10 mouse cellular contexts compared by ENCODE assay signal in genomic region chr13:5347503-5348469, GRCm38 (mm10).
DNase-seq lines count a peak whose midpoint lies in the region; ATAC-seq and TF ChIP-seq lines count a peak whose summit lies in the region.
"Had no signal": no experiment of that assay in that cellular context is flagged by ENCODE, and none has a peak within 500 bp of the region (broad histone marks: within the 10 kb centered on the region; RNA-seq: fewer than 3 reads in every experiment).

No protein-coding gene starts in this region.

- no peaks in the 10 kb centered on the region for H3K4me1 ChIP-seq in liver, postnatal 0 days (ENCODE audit: insufficient read depth)
- H3K4me1 ChIP-seq: limb, embryonic 15.5 days had no signal

- intact Hi-C loops in gastrocnemius, postnatal 36 days (cut with DNase I) = no loop called here
- intact Hi-C loops in left cerebral cortex, postnatal 25 days (cut with DNase I) = no loop called here

- H3K27me3 ChIP-seq in liver, postnatal 0 days (ENCODE audit: insufficient read depth, low read length) = no peaks in the 10 kb centered on the region
- H3K27me3 ChIP-seq: limb, embryonic 15.5 days had no signal

- WGBS in liver, postnatal 0 days (ENCODE audit: insufficient replicate concordance) = 63% methylated on average over 6 of the region's 6 CpGs

- TF ChIP-seq CTCF in liver, postnatal 0 days (IDR thresholded peaks at IDR 0.05; ENCODE audit: low read depth) = no peak

- peak; percentile 25 for DNase-seq in adrenal gland, postnatal 10 days
- DNase-seq in adrenal gland, postnatal 4 days (ENCODE audit: low spot score in 2 of 2) = no peak
- DNase-seq in Muller cell, postnatal 12 days (ENCODE audit: inconsistent ontology term) = peak; percentile 73
- peak; percentile 5 to 14 for DNase-seq in gastrocnemius, postnatal 36 days
- peak; percentile 16 to 66 for DNase-seq in left cerebral cortex, postnatal 25 days (ENCODE audit: low spot score in 2 of 2)
- DNase-seq in liver, postnatal 0 days = no peak
- DNase-seq in cerebellum, postnatal 4 days (ENCODE audit: low spot score in 2 of 2) = no peak
- DNase-seq: cerebellum, adult 18-20 months had no signal

- no peak overlapping the region for H3K9ac ChIP-seq in liver, postnatal 0 days (replicated peaks)
- H3K9ac ChIP-seq: limb, embryonic 15.5 days had no signal

- H3K4me2 ChIP-seq in liver, postnatal 0 days (ENCODE audit: low read depth, low read length) = no peak overlapping the region
- H3K4me2 ChIP-seq: limb, embryonic 15.5 days had no signal

- H3K9me3 ChIP-seq in liver, postnatal 0 days (ENCODE audit: low read length) = no peaks in the 10 kb centered on the region
- H3K9me3 ChIP-seq: limb, embryonic 15.5 days had no signal

- H3K36me3 ChIP-seq in liver, postnatal 0 days (replicated peaks; ENCODE audit: insufficient read depth, low read length) = no peaks in the 10 kb centered on the region
- H3K36me3 ChIP-seq: limb, embryonic 15.5 days had no signal

- H3K4me3 ChIP-seq in liver, postnatal 0 days (ENCODE audit: low read depth, low read length) = no peak overlapping the region
- H3K4me3 ChIP-seq: limb, embryonic 15.5 days had no signal

- no peak overlapping the region for H3K27ac ChIP-seq in liver, postnatal 0 days (ENCODE audit: low read depth)
- H3K27ac ChIP-seq: limb, embryonic 15.5 days had no signal

- TF ChIP-seq EP300 in liver, postnatal 0 days (IDR thresholded peaks at IDR 0.05; ENCODE audit: low read depth) = no peak

- no peak for ATAC-seq in liver, postnatal 0 days
- no peak for ATAC-seq in megakaryocyte-erythroid progenitor cell, adult 5-6 weeks (replicated peaks; ENCODE audit: low FRiP score, low TSS enrichment, poor library complexity, severe bottlenecking)

Comparison
In these comparisons a context has a peak if more than half of its experiments do, and no peak if none do; other contexts are left out.
1. DNase-seq: peak in adrenal gland, postnatal 10 days (single experiment), Muller cell, postnatal 12 days (single experiment), gastrocnemius, postnatal 36 days (2 of 2) and left cerebral cortex, postnatal 25 days (2 of 2); none in adrenal gland, postnatal 4 days (0 of 2), liver, postnatal 0 days (single experiment) and cerebellum, postnatal 4 days (0 of 2).